Mouse (Mus musculus) forebrain, embryonic 13.5 days (tissue): ENCODE data around the gene Lins1. TPM values are rescaled to one million over a fixed set of nuclear protein-coding genes. Genes with fewer than 3 reads are reported as not detected.

Source experiments
- ATAC-seq: fragments of 200-750 bp; cut with Nextera tagmentation; 2 replicates; pipeline ENCODE4 v1.8.0; 2017
- H3K27ac ChIP-seq: fragments of 300-500 bp; sonication (generic); 2 replicates; pipeline ENCODE4 v1.5.1; 2015; ENCODE audit warnings: inconsistent platforms, mild to moderate bottlenecking, moderate library complexity
- H3K27me3 ChIP-seq: fragments of 300-500 bp; sonication (generic); 2 replicates; pipeline ENCODE4 v1.6.1; 2015; ENCODE audit warnings: mild to moderate bottlenecking, inconsistent platforms
- H3K36me3 ChIP-seq: fragments of 300-500 bp; sonication (generic); 2 replicates; pipeline ENCODE4 v1.6.1; 2015; ENCODE audit warnings: mild to moderate bottlenecking, inconsistent platforms; ENCODE audit not compliant: poor library complexity, severe bottlenecking
- H3K4me1 ChIP-seq: fragments of 300-500 bp; sonication (generic); 2 replicates; pipeline ENCODE4 v1.6.1; 2015; ENCODE audit warnings: inconsistent platforms
- H3K4me2 ChIP-seq: fragments of 300-500 bp; sonication (generic); 2 replicates; pipeline ENCODE4 v1.6.1; 2015; ENCODE audit warnings: inconsistent platforms, mild to moderate bottlenecking, moderate library complexity
- H3K4me3 ChIP-seq: fragments of 300-500 bp; sonication (generic); 2 replicates; pipeline ENCODE4 v1.5.1; 2015; ENCODE audit warnings: mild to moderate bottlenecking, inconsistent platforms
- H3K9ac ChIP-seq: fragments of 300-500 bp; sonication (generic); 2 replicates; pipeline ENCODE4 v1.6.1; 2015; ENCODE audit warnings: mild to moderate bottlenecking, inconsistent platforms
- H3K9me3 ChIP-seq: fragments of 300-500 bp; sonication (generic); replicated peaks from 2 replicates; pipeline ENCODE4 v1.6.1; 2016; ENCODE audit warnings: inconsistent platforms
- WGBS: fragments of 180-500 bp; shearing (Covaris S2); methylation state at CpG from one replicate; pipeline ENCODE4 v1.1.7; 2015; 5-methylcytosine and 5-hydroxymethylcytosine counted together
- polyA plus RNA-seq: library from polyadenylated mRNA; unstranded; fragments of >200 nt; fragmentation: Nextera tagmentation; extraction: Ambion mirVana; gene quantifications from 2 replicates; pipeline ENCODE4 v1.2.1, GENCODE M21; 2015

Lins1 gene
- polyA plus RNA-seq, 1 experiment from 2014 or later, result 16.9 TPM

DNA sequence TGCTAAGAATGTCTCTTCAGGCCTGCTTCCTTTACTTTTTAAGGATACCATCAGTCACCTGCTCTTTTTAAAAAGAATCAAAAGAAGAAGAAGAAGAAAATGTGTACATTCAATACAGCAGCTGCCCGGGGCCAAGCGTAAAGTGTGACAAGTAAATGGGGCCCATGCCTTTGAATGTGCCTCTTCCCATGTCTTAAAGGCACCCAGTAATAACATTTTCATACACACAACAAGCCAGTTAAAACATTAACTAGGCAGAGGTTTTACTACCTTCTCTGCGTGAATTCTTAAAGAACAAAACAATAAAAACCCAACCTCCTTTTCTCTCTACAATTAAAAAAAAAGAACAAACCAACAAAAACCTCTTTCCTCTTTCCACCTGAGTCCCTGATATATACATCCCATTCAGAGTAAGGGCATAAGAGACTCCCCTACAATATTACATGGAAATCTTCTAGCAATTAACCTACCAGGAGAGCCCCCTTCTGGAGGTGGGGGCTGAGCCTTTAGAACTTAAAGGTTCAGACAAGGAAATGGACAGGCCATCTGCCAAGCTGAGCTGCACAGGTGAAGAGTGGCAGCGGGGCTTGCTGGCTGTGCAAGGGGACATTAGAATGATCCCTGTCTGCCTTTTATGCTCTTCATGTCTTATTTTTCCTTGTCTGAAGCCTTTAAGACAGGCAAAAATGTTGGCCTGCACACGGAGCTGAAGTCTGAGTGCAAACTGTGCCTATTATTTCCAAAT is 7.4 kb upstream of the Lins1 start:
- Histone ChIP-seq H3K4me2 (no peak overlapping the region), H3K27ac (no peak overlapping the region), H3K36me3 (peaks cover 42% of the 10 kb centered on the region), H3K4me3 (no peak overlapping the region), H3K27me3 (no peaks in the 10 kb centered on the region), H3K9me3 (no peaks in the 10 kb centered on the region), H3K9ac (no peak overlapping the region), H3K4me1 (no peaks in the 10 kb centered on the region)
- no peak for ATAC-seq
- WGBS, result 90% methylated on average over 5 of the region's 5 CpGs

DNA sequence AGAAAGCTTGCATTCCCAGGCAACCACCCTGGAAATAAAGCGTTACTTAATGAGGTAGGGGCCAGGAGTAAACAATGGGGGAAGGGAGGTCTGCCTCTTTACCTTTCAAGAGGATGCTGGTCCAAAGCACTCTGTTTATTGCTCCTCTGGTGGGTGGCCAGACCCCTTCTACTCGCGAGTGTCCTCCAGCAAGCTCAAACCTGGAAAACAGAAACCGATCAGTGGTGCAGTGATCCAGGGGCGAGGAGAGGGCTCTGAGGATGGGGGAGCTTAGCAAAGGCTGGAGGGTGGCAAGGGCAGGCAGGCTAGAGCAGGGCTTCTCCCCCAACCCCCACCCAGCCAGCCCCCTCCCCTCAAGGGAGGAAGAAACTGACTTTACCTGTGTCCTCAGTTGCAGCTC is 968 bp upstream of the Lins1 start:
- Histone ChIP-seq H3K4me3 (peak overlapping the region; percentile 77), H3K4me2 (peak overlapping the region; percentile 97), H3K4me1 (peaks cover 17% of the 10 kb centered on the region), H3K27me3 (no peaks in the 10 kb centered on the region), H3K9me3 (no peaks in the 10 kb centered on the region), H3K27ac (no peak overlapping the region; the same call in 1 of the 2 replicates), H3K36me3 (no peaks in the 10 kb centered on the region), H3K9ac (peak overlapping the region; percentile 84)
- no peak for ATAC-seq
- WGBS, result 2% methylated on average over 5 of the region's 5 CpGs

DNA sequence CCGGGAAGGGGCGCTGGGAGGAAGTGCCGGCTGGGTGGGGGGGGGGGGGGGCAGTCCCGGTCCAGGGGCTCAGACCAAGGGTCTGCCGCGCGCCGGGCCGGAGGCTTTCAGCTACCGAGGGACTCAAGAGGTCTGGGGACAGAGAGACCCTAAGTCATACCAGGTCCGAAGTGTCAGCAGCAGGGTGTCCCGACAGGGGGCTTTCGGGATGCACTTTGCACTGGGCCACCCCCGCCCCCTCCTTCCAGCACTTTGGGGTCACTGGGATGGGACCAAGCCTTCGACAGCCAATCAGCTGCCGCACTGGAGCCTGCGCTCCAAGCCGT is 432 bp upstream of the Lins1 start, which contains the start of gene Asb7:
TSS of gene Asb7 (minus strand) at position 303 of the 326 bp plus-strand sequence.
- Histone ChIP-seq H3K27me3 (no peaks in the 10 kb centered on the region), H3K9ac (peak within 1 kb of the TSS; percentile 84), H3K4me2 (peak within 1 kb of the TSS; percentile 97), H3K9me3 (no peaks in the 10 kb centered on the region), H3K27ac (peak within 1 kb of the TSS; percentile 94), H3K4me1 (peaks cover 17% of the 10 kb centered on the region), H3K4me3 (peak within 1 kb of the TSS; percentile 77), H3K36me3 (no peaks in the 10 kb centered on the region)
- no peak; the same call in 1 of the 2 replicates for ATAC-seq
- WGBS, result 0% methylated on average over 13 of the region's 18 CpGs

DNA sequence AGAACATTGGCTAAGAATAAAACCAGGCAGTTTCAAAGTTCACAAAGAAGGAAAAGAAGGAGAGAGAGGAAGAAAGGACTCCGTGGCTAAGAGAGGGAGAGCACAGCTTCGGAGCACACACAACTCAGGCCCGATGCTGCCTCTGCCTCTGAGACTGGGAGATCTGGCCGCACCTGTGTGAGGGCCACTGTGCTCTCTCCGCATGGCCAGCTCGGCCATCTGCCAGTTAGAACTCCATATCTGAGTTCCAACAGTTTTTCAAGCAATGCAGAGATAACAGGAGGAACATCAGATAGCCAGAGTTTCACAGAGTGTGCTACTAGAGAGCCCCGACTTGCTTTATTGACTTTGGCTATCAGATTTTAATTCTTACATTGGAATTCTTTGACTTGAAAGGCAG is 4.8 kb downstream of the Lins1 start:
- no peak overlapping the region for H3K27ac ChIP-seq
- 83% methylated on average over 7 of the region's 7 CpGs for WGBS
- peaks cover 13% of the 10 kb centered on the region; the same call in 1 of the 2 replicates for H3K36me3 ChIP-seq
- H3K27me3 ChIP-seq, result no peaks in the 10 kb centered on the region
- no peak overlapping the region for H3K4me2 ChIP-seq
- H3K9me3 ChIP-seq, result no peaks in the 10 kb centered on the region
- no peak for ATAC-seq
- no peak overlapping the region for H3K9ac ChIP-seq
- peaks cover 5% of the 10 kb centered on the region; the same call in 1 of the 2 replicates for H3K4me1 ChIP-seq
- no peak overlapping the region for H3K4me3 ChIP-seq

DNA sequence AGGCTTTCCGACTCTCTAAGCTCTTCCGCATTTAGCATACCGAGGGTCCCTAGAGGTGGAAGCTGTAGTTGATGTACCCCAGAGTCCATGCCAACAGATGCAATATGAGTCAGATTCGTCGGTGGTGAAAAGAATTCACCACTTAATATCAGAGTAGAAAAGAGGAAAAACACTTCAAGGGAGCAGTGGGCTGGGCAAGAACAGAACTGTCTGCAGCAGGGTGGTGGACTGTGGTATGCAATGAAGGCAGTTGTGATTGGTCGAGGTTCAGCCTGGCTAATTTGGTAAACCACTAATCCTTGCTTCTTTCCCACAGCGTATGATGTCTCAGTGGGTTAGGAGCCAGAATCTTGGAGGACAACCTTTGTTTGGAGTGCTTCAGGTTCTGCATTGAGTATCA is 13.0 kb downstream of the Lins1 start:
- no peak overlapping the region for H3K27ac ChIP-seq
- no peaks in the 10 kb centered on the region for H3K4me1 ChIP-seq
- H3K9ac ChIP-seq, result no peak overlapping the region
- H3K27me3 ChIP-seq, result no peaks in the 10 kb centered on the region
- H3K4me2 ChIP-seq, result no peak overlapping the region
- peaks cover 64% of the 10 kb centered on the region for H3K36me3 ChIP-seq
- WGBS, result 92% methylated on average over 7 of the region's 7 CpGs
- no peak overlapping the region for H3K4me3 ChIP-seq
- H3K9me3 ChIP-seq, result no peaks in the 10 kb centered on the region
- ATAC-seq, result no peak

DNA sequence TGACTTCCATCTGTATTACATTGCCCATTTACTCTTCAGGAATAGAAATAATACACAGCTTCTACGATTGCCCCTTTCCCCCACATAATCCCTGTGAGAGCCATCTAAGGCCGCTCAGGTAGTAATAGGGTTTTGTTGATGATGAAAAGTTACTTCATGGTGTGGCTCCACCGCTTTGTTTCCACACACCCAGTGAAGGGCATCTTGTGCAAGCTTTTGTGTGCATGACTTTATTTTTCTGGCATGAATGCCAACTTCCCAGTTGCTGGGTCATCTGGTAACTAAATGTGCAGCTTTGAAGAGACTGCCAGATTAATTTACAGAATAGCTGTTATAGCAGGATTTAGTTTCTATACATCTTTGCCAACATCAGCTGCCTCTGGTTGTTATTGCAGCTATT is 14.9 kb downstream of the Lins1 start:
- Histone ChIP-seq H3K4me3 (no peak overlapping the region), H3K27ac (no peak overlapping the region), H3K36me3 (peaks cover 67% of the 10 kb centered on the region), H3K9ac (no peak overlapping the region), H3K27me3 (no peaks in the 10 kb centered on the region), H3K9me3 (no peaks in the 10 kb centered on the region), H3K4me2 (no peak overlapping the region), H3K4me1 (no peaks in the 10 kb centered on the region)
- 94% methylated on average over 3 of the region's 3 CpGs for WGBS
- ATAC-seq, result no peak

DNA sequence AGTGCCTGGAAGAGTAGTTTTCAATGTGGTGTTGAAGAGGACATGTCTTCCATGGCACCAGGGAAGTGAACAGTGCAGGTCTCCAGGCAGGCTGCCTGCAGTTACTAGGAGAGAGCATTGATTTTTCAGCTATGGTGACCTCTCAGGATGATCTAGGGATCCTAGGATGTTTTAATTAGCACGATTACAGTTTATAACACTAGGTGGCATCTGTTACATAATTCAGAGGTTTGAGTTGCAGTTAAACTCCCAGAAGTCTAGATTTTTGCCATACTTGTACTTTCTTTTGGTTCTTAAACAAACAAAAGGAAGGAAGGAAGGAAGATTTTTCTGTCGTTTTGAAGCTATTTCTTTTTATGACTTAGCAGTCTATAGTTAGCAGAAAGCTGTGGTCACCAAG is 21.5 kb downstream of the Lins1 start:
- no peak overlapping the region for H3K4me3 ChIP-seq
- 69% methylated on average over 2 of the region's 2 CpGs for WGBS
- no peak overlapping the region for H3K9ac ChIP-seq
- no peak overlapping the region for H3K27ac ChIP-seq
- H3K27me3 ChIP-seq, result no peaks in the 10 kb centered on the region
- no peak overlapping the region for H3K4me2 ChIP-seq
- H3K9me3 ChIP-seq, result no peaks in the 10 kb centered on the region
- H3K36me3 ChIP-seq, result peaks cover 68% of the 10 kb centered on the region
- no peak for ATAC-seq
- H3K4me1 ChIP-seq, result no peaks in the 10 kb centered on the region

DNA sequence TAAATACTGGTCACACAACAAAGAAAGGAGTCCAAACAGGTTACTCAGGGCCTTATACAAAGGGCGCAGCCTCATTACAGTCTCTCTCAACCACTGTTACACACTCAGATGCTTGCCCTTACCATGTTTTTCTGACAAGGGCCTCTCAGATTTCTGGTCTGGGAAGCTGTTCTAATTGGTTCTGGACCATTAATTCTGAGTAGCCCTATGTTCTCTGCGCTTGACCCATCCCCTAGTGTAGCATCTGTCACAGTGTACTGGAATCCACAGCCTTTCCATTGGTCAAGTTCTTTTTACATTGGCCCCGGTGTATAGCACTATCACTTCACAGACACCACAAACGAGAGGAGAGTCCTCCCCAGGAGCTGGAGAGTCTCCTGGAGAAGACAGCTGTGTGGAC is 34.8 kb downstream of the Lins1 start:
- Histone ChIP-seq H3K27me3 (no peaks in the 10 kb centered on the region), H3K4me2 (no peak overlapping the region), H3K4me3 (no peak overlapping the region), H3K4me1 (no peaks in the 10 kb centered on the region), H3K9me3 (no peaks in the 10 kb centered on the region), H3K27ac (no peak overlapping the region), H3K9ac (no peak overlapping the region), H3K36me3 (peaks cover 11% of the 10 kb centered on the region; the same call in 1 of the 2 replicates)
- 79% methylated on average over 4 of the region's 4 CpGs for WGBS
- ATAC-seq, result no peak

DNA sequence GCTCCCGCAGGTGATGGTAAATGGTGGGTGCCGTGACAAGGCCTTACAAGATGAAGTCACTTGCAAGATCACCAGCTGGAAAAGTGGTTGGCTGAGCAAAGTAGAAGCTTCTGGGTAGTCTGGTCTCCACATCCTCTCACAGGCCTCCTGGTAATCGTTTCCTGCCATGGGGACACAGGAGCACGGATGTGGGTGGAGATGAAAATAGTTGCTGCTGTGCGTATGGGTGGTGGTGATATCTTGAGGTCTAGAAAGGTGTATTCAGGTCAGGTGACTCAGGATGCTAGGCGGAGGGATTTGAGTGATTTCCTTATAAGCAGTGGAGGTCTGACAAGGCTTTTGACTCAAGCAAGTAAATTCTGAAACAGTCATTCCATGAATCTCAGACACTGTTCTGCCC is 35.3 kb downstream of the Lins1 start:
- ATAC-seq, result no peak
- Histone ChIP-seq H3K4me2 (no peak overlapping the region), H3K9me3 (no peaks in the 10 kb centered on the region)

DNA sequence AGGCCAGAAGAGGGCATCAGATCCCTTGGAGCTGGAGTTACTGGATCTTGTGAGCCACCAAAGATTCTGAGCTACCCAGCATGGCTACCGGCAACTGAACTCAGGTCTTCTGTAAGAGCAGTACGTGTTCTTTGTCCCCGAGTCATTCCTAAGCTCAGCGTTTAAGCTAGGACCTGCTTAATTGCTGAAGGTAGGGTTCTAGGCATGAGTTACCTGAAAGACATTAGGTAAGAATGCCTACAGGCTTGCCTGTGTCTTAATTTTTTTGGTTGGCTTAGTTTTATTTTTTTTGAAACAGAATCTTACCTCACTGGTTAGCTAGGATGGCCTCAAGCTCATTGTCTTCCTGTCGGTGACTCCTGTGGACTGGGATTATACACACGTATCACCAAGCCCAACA is 38.4 kb downstream of the Lins1 start:
- 0 out of 2 replicates have a peak, but pooled peaks cover 5% of the 10 kb centered on the region for H3K36me3 ChIP-seq
- WGBS, result 89% methylated on average over 6 of the region's 6 CpGs
- H3K9me3 ChIP-seq, result no peaks in the 10 kb centered on the region
- no peak overlapping the region for H3K4me2 ChIP-seq
- H3K9ac ChIP-seq, result no peak overlapping the region
- H3K27ac ChIP-seq, result no peak overlapping the region
- H3K27me3 ChIP-seq, result no peaks in the 10 kb centered on the region
- no peak for ATAC-seq
- H3K4me3 ChIP-seq, result no peak overlapping the region
- no peaks in the 10 kb centered on the region for H3K4me1 ChIP-seq

More for the DNA sequence above, 35.3 kb downstream of the Lins1 start:
- 91% methylated on average over 6 of the region's 6 CpGs for WGBS
- Histone ChIP-seq H3K27me3 (no peaks in the 10 kb centered on the region), H3K9ac (no peak overlapping the region), H3K4me3 (no peak overlapping the region), H3K4me1 (no peaks in the 10 kb centered on the region), H3K36me3 (peaks cover 11% of the 10 kb centered on the region; the same call in 1 of the 2 replicates), H3K27ac (no peak overlapping the region)

DNA sequence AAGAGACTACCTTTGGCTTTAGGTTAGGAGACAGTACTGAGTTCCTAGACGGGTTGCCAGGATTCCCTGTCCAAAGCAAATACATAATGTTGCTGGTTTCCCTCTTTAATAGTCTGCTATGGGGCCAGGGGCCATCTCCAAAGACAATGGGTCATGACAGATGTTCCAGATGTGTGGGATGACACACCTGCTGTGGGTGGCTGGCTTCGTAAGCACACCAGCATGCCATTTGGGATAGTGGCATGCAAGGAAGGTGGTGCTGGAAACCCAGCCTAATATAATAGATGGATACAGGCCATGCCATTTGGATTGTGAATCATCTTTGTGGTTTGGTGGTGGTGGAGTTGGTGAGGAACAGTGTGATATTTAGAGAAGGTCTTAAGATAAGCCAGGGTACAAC is 39.5 kb downstream of the Lins1 start:
- Histone ChIP-seq H3K4me3 (no peak overlapping the region), H3K9ac (no peak overlapping the region), H3K4me1 (no peaks in the 10 kb centered on the region), H3K27ac (no peak overlapping the region), H3K27me3 (no peaks in the 10 kb centered on the region), H3K9me3 (no peaks in the 10 kb centered on the region), H3K36me3 (0 out of 2 replicates have a peak, but pooled peaks cover 5% of the 10 kb centered on the region), H3K4me2 (no peak overlapping the region)
- 84% methylated on average over 2 of the region's 2 CpGs for WGBS
- no peak for ATAC-seq

DNA sequence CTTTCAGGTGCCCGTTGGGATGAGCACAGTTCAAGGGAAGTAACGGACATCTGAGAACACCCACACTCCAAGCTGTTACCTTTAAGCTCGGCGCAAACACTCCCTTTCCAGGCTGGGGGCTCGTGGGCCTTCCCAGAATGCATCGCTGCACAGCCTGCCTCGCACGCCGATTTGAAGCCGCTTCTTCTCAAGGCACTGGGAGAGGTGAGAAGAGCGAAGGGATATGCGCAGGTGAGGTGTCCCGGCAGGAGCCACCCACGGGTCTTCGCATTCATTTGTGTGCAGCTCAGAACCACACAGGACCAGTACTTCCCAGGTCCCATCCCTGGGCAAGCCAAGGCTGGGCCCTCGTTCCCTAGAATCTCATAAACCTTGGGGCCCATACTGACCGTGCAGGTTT is 43.7 kb downstream of the Lins1 start:
- H3K27me3 ChIP-seq, result no peaks in the 10 kb centered on the region
- no peaks in the 10 kb centered on the region for H3K9me3 ChIP-seq
- no peaks in the 10 kb centered on the region for H3K4me1 ChIP-seq
- no peak for ATAC-seq
- H3K4me2 ChIP-seq, result no peak overlapping the region
- no peak overlapping the region for H3K4me3 ChIP-seq
- H3K36me3 ChIP-seq, result no peaks in the 10 kb centered on the region
- no peak overlapping the region for H3K27ac ChIP-seq
- 93% methylated on average over 17 of the region's 17 CpGs for WGBS
- no peak overlapping the region for H3K9ac ChIP-seq

DNA sequence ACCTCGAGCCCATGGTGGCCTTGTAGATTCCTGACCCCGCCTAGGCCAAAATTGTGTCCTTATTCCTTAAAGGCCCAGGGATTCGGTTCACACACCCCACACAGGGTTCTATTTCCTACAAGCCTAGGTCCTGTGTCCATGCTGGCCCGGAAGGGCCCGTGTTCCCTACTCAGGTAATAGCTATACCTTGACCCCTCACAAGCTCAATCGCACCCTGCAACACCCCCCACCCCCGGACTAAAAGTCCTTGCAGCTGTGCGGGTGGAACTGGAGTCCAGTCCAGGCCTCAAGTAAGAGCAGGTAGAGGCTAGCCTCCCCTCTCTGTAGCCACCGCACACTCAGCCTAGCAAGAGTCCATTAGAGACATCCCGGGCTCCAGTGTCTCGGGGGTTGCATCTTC is 44.2 kb downstream of the Lins1 start:
- H3K9me3 ChIP-seq, result no peaks in the 10 kb centered on the region
- H3K27me3 ChIP-seq, result no peaks in the 10 kb centered on the region
- H3K4me2 ChIP-seq, result no peak overlapping the region
- 90% methylated on average over 11 of the region's 11 CpGs for WGBS
- no peak for ATAC-seq
- no peak overlapping the region for H3K4me3 ChIP-seq
- H3K9ac ChIP-seq, result no peak overlapping the region
- no peak overlapping the region for H3K27ac ChIP-seq
- no peaks in the 10 kb centered on the region for H3K4me1 ChIP-seq
- H3K36me3 ChIP-seq, result no peaks in the 10 kb centered on the region
